Mouse (Mus musculus) ES-Bruce4 (cell line): Measurements from ENCODE around the gene Slc26a8.

Experiments used
- CTCF ChIP-seq: IDR thresholded peaks from one replicate; pipeline ENCODE4 v1.8.1; 2011; ENCODE audit warnings: low read depth, low read length
- EP300 ChIP-seq: IDR thresholded peaks from 2 replicates; pipeline ENCODE4 v1.6.1; 2011; ENCODE audit warnings: low read depth, low read length; ENCODE audit not compliant: insufficient read depth

DNA sequence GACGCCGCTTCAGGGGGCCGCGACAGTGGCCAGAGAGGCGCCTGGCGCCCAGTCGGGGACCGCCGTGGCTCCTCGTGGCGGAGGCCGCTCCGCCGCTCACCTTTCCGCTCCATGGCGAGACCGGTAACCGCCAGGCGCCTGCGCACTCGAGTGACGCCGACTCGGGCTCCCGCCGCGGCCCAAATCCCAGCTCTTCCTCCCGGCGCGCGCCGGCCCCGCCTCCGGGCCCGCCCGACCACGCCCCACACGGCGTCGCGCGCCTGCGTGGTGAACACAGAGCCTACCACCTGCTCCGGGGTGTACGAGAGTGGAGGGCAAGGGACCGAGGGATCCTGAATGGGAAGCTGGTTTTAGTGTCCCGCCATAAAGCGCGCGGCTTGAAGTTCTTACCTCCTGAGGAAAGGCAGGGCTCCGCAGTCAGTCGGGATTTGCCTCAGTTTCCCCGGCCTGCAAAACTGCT is 67.7 kb downstream of the Slc26a8 start, which contains the start of gene Srpk1:
- TF ChIP-seq CTCF (no peak), EP300 (no peak)
